Mouse (Mus musculus) CH12.LX (cell line): ENCODE measurements around the gene Itpr1. TPM values are rescaled to one million over a fixed set of nuclear protein-coding genes. Genes with fewer than 3 reads are reported as not detected.

Experiments
- DNase-seq: peaks from one replicate; pipeline ENCODE4 v3.0.0-alpha.2; 2013; ENCODE audit errors: extremely low read depth
- H3K27ac ChIP-seq: 2 replicates; pipeline ENCODE4 v1.5.1; 2012; ENCODE audit warnings: low read depth, mild to moderate bottlenecking, control low read depth, moderate library complexity; ENCODE audit not compliant: insufficient read depth
- H3K27me3 ChIP-seq: replicated peaks from 2 replicates; pipeline ENCODE3; 2012; ENCODE audit warnings: inconsistent platforms
- H3K36me3 ChIP-seq, 2 experiments: replicated peaks in 1 of 2; 2 replicates each; pipeline versions ENCODE3 to v1.6.1; 2012; ENCODE audit warnings: inconsistent platforms in 1 of 2, low read length in 1 of 2, mild to moderate bottlenecking in 1 of 2, mixed read lengths in 1 of 2, moderate library complexity in 1 of 2; ENCODE audit not compliant: control insufficient read depth in 1 of 2, insufficient read depth in 1 of 2
- H3K4me1 ChIP-seq, 2 experiments: 2 replicates each; pipeline ENCODE4 v1.6.1; 2012; ENCODE audit warnings: inconsistent platforms in 1 of 2, moderate library complexity in 1 of 2; ENCODE audit not compliant: insufficient read depth in 2 of 2, control insufficient read depth in 1 of 2
- H3K4me2 ChIP-seq: 2 replicates; pipeline ENCODE4 v1.6.1; 2012; ENCODE audit warnings: low read depth, mild to moderate bottlenecking, control low read depth; ENCODE audit not compliant: poor library complexity, insufficient read depth, severe bottlenecking
- H3K4me3 ChIP-seq, 3 experiments: fragments of 150-350 bp in 1 of 3; sonication (generic) in 1 of 3; replicated peaks in 1 of 3; 2 replicates each; pipeline versions ENCODE3 to v1.5.1; 2011 to 2012; ENCODE audit warnings: low read depth in 2 of 3, low read length in 2 of 3, mild to moderate bottlenecking in 2 of 3, moderate library complexity in 2 of 3, control low read depth in 1 of 3, improper control_type of control experiment in 1 of 3, inconsistent platforms in 1 of 3, mixed read lengths in 1 of 3; ENCODE audit not compliant: poor library complexity in 1 of 3
- H3K79me2 ChIP-seq: replicated peaks from 2 replicates; pipeline ENCODE4 v1.6.1; 2012; ENCODE audit warnings: mild to moderate bottlenecking, moderate library complexity; ENCODE audit not compliant: control insufficient read depth, poor library complexity, insufficient read depth, severe bottlenecking; ENCODE audit errors: extremely low read depth
- H3K9ac ChIP-seq: 2 replicates; pipeline ENCODE4 v1.6.1; 2012; ENCODE audit warnings: low read depth, mild to moderate bottlenecking, control low read depth, moderate library complexity; ENCODE audit not compliant: insufficient read depth
- H3K9me3 ChIP-seq: replicated peaks from 2 replicates; pipeline ENCODE3; 2012; ENCODE audit warnings: low read length, inconsistent platforms, mixed read lengths
- CHD1 ChIP-seq: IDR thresholded peaks from 2 replicates; pipeline ENCODE4 v1.6.1; 2012; ENCODE audit warnings: low read depth, low read length, improper control_type of control experiment, inconsistent platforms
- CHD2 ChIP-seq: IDR thresholded peaks from 2 replicates; pipeline ENCODE4 v1.6.1; 2011; ENCODE audit warnings: low read length, improper control_type of control experiment
- ELF1 ChIP-seq: IDR thresholded peaks from 2 replicates; pipeline ENCODE4 v1.6.1; 2014; ENCODE audit warnings: low read depth, mild to moderate bottlenecking, inconsistent platforms, low read length, improper control_type of control experiment
- ETS1 ChIP-seq: conservative IDR thresholded peaks from 2 replicates; pipeline ENCODE4 v1.6.1; 2012; ENCODE audit warnings: low read depth, mild to moderate bottlenecking, inconsistent platforms, low read length, improper control_type of control experiment, moderate library complexity
- IRF4 ChIP-seq: IDR thresholded peaks from 2 replicates; pipeline ENCODE4 v1.6.1; 2014; ENCODE audit warnings: low read depth, mild to moderate bottlenecking, inconsistent platforms, low read length, improper control_type of control experiment
- JUN ChIP-seq: IDR thresholded peaks from 2 replicates; pipeline ENCODE4 v1.6.1; 2011; ENCODE audit warnings: low read depth, mild to moderate bottlenecking, low read length, improper control_type of control experiment, moderate library complexity; ENCODE audit not compliant: insufficient read depth
- JUND ChIP-seq: conservative IDR thresholded peaks from 2 replicates; pipeline ENCODE4 v1.6.1; 2011; ENCODE audit warnings: low read depth, low read length, improper control_type of control experiment
- MYC ChIP-seq: IDR thresholded peaks from 2 replicates; pipeline ENCODE4 v1.6.1; 2011; ENCODE audit warnings: low read depth, mild to moderate bottlenecking, improper control_type of control experiment, low read length
- PAX5 ChIP-seq: IDR thresholded peaks from 2 replicates; pipeline ENCODE4 v1.6.1; 2012; ENCODE audit warnings: low read length, inconsistent platforms, mixed read lengths
- RAD21 ChIP-seq: IDR thresholded peaks from 2 replicates; pipeline ENCODE4 v1.6.1; 2011; ENCODE audit warnings: low read depth, mild to moderate bottlenecking, low read length, improper control_type of control experiment, moderate library complexity
- SIN3A ChIP-seq: IDR thresholded peaks from 2 replicates; pipeline ENCODE4 v1.6.1; 2012; ENCODE audit warnings: low read length, improper control_type of control experiment, inconsistent platforms
- TBP ChIP-seq: conservative IDR thresholded peaks from 2 replicates; pipeline ENCODE4 v1.6.1; 2011; ENCODE audit warnings: low read depth, low read length, improper control_type of control experiment
- TCF12 ChIP-seq: IDR thresholded peaks from 2 replicates; pipeline ENCODE4 v1.6.1; 2014; ENCODE audit warnings: low read depth, mild to moderate bottlenecking, inconsistent platforms, low read length, improper control_type of control experiment
- UBTF ChIP-seq: IDR thresholded peaks from 2 replicates; pipeline ENCODE4 v1.6.1; 2012; ENCODE audit warnings: low read depth, mild to moderate bottlenecking, inconsistent platforms, low read length, improper control_type of control experiment, moderate library complexity
- USF1 ChIP-seq: IDR thresholded peaks from 2 replicates; pipeline ENCODE4 v1.6.1; 2014; ENCODE audit warnings: low read depth, mild to moderate bottlenecking, inconsistent platforms, low read length, improper control_type of control experiment
- USF2 ChIP-seq: conservative IDR thresholded peaks from 2 replicates; pipeline ENCODE4 v1.6.1; 2011; ENCODE audit warnings: low read depth, low read length, improper control_type of control experiment
- ZC3H11A ChIP-seq: IDR thresholded peaks from 2 replicates; pipeline ENCODE4 v1.6.1; 2012; ENCODE audit warnings: low read depth, mild to moderate bottlenecking, inconsistent platforms, low read length, improper control_type of control experiment
- ZKSCAN1 ChIP-seq: IDR thresholded peaks from 2 replicates; pipeline ENCODE4 v1.6.1; 2012; ENCODE audit warnings: low read depth, inconsistent platforms, low read length, improper control_type of control experiment, borderline replicate concordance
- ZMIZ1 ChIP-seq: IDR thresholded peaks from 2 replicates; pipeline ENCODE4 v1.6.1; 2012; ENCODE audit warnings: low read depth, mild to moderate bottlenecking, inconsistent platforms, low read length, improper control_type of control experiment
- ZNF384 ChIP-seq: IDR thresholded peaks from 2 replicates; pipeline ENCODE4 v1.6.1; 2012; ENCODE audit warnings: low read depth, low read length, improper control_type of control experiment, inconsistent platforms
- dilution Hi-C: fragments of 300-500 bp; cut with MboI; formaldehyde crosslinking; loops from 2 replicates; pipeline ENCODE4 v1.14.3; 2020; ENCODE audit warnings: low sequenced_read_pairs; ENCODE audit not compliant: extremely low pct_unique_long_range_greater_than_20kb, extremely low pct_ligation_motif_present
- in situ Hi-C: fragments of 300-500 bp; cut with MboI; formaldehyde crosslinking; loops from 3 replicates; pipeline ENCODE4 v1.14.3; 2019; ENCODE audit warnings: low sequenced_read_pairs, low pct_ligation_motif_present, low pct_unique_long_range_greater_than_20kb, mixed read lengths
- polyA plus RNA-seq: library from polyadenylated mRNA; unstranded; fragments of >175 nt; gene quantifications from 2 replicates; pipeline ENCODE4 v1.2.1, GENCODE M21; 2012; ENCODE audit warnings: low read depth; ENCODE audit not compliant: insufficient read length
- total RNA-seq, 2 experiments: library from RNA; depleted of rRNA; stranded (reverse); fragments of 300-350 nt in 1 of 2; fragments of >200 nt in 1 of 2; gene quantifications; 2 replicates each; pipeline ENCODE4 v1.2.3; 2012 to 2014

Gene Itpr1
- total and polyA plus RNA-seq, 3 experiments, result 42.8 to 73.1 (median 53.4) TPM

GRCm38 (mm10) chr6:108234536-108234935 is 21.6 kb downstream of the Itpr1 start:
- H3K9me3 ChIP-seq, result no peaks in the 10 kb centered on the region
- no peak overlapping the region for H3K9ac ChIP-seq
- peaks cover 14 to 78% of the 10 kb centered on the region in 2 experiments for H3K36me3 ChIP-seq
- peaks cover under 1 to 73% of the 10 kb centered on the region in 2 experiments for H3K4me1 ChIP-seq
- dilution Hi-C loops (no loop called here), in situ Hi-C loops (loop anchor here (10.0 kb wide), 1 partner anchor 110 kb away; no protein-coding TSS in a partner anchor)
- DNase-seq, result no peak
- H3K4me3 ChIP-seq, result no peak overlapping the region
- no peak overlapping the region for H3K27ac ChIP-seq
- TF ChIP-seq ZMIZ1, result no peak
- no peak for TF ChIP-seq CHD2
- no peak for TF ChIP-seq RAD21
- TF ChIP-seq PAX5, result no peak
- no peak for TF ChIP-seq TCF12
- no peak for TF ChIP-seq ELF1
- TF ChIP-seq JUND, result no peak
- TF ChIP-seq, all 38 proteins: peak for 0
- H3K4me2 ChIP-seq, result no peak overlapping the region
- H3K27me3 ChIP-seq, result no peaks in the 10 kb centered on the region
- peaks cover 17% of the 10 kb centered on the region for H3K79me2 ChIP-seq

GRCm38 (mm10) chr6:108235680-108236123 is 22.8 kb downstream of the Itpr1 start:
- in situ Hi-C loops, result loop anchor here (10.0 kb wide), 1 partner anchor 109 kb away; no protein-coding TSS in a partner anchor
- no peaks in the 10 kb centered on the region for H3K9me3 ChIP-seq
- H3K4me1 ChIP-seq, result peaks cover 0 to 64% of the 10 kb centered on the region in 2 experiments; a peak in 2 of 4 replicates
- H3K36me3 ChIP-seq, result peaks cover 16 to 86% of the 10 kb centered on the region in 2 experiments
- no peaks in the 10 kb centered on the region for H3K27me3 ChIP-seq
- TF ChIP-seq JUN (no peak), SIN3A (no peak), TBP (no peak), ELF1 (no peak), ETS1 (no peak)
- TF ChIP-seq, all 38 proteins: peak for 0
- DNase-seq, result no peak
- Histone ChIP-seq H3K4me3 (no peak overlapping the region), H3K27ac (no peak overlapping the region), H3K79me2 (peaks cover 17% of the 10 kb centered on the region), H3K9ac (no peak overlapping the region), H3K4me2 (no peak overlapping the region)
- dilution Hi-C loops, result no loop called here

GRCm38 (mm10) chr6:108236411-108236921 is 23.6 kb downstream of the Itpr1 start:
- Histone ChIP-seq H3K27ac (no peak overlapping the region), H3K4me1 (peaks cover 0 to 59% of the 10 kb centered on the region in 2 experiments; a peak in 2 of 4 replicates), H3K4me2 (no peak overlapping the region), H3K36me3 (peaks cover 17 to 85% of the 10 kb centered on the region in 2 experiments), H3K4me3 (no peak overlapping the region), H3K9me3 (no peaks in the 10 kb centered on the region), H3K9ac (no peak overlapping the region), H3K27me3 (no peaks in the 10 kb centered on the region), H3K79me2 (peaks cover 17% of the 10 kb centered on the region)
- no peak for DNase-seq
- dilution Hi-C loops, result no loop called here
- in situ Hi-C loops, result loop anchor here (10.0 kb wide), 1 partner anchor 108 kb away; no protein-coding TSS in a partner anchor
- TF ChIP-seq TBP (no peak), ZC3H11A (no peak), CHD1 (no peak), IRF4 (no peak), ETS1 (no peak), MYC (no peak), UBTF (no peak), ELF1 (no peak), USF2 (no peak), USF1 (no peak), ZNF384 (no peak), ZKSCAN1 (no peak), PAX5 (no peak)
